Mouse (Mus musculus): ENCODE data around the gene Gm48552.

Gene Gm48552

DNA sequence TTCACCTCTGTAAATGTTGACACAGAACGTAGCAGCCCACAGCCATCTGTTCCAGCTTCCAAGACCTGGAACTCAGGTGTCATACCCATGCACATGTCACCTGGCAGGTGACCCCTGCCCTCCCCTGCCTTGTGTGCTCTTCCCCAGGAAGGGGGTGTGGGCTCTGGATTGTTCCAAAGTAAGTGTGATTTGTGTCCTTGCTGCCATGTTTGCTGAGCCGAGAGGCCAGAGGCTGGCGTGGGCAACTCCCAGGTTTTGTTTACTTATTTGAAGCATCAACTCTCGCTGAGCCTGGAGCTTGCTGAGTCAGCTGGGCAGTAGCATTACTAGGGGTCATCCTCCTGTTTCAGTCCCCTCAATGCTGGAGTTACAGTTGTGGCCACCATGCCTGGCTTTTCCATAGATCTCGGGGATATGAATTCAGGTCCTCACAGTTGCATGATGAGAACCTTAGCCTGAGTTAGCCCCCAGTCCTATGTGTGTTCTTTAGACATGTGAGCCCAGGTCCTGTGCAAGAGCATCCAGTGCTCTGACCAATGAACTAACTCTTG is at the start of gene Gm48552:
TSS of gene Gm48552 (plus strand) at position 501 of the 551 bp plus-strand sequence.
- DNase-seq (ENCODE audit: low read depth, low spot score) = no peak

DNA sequence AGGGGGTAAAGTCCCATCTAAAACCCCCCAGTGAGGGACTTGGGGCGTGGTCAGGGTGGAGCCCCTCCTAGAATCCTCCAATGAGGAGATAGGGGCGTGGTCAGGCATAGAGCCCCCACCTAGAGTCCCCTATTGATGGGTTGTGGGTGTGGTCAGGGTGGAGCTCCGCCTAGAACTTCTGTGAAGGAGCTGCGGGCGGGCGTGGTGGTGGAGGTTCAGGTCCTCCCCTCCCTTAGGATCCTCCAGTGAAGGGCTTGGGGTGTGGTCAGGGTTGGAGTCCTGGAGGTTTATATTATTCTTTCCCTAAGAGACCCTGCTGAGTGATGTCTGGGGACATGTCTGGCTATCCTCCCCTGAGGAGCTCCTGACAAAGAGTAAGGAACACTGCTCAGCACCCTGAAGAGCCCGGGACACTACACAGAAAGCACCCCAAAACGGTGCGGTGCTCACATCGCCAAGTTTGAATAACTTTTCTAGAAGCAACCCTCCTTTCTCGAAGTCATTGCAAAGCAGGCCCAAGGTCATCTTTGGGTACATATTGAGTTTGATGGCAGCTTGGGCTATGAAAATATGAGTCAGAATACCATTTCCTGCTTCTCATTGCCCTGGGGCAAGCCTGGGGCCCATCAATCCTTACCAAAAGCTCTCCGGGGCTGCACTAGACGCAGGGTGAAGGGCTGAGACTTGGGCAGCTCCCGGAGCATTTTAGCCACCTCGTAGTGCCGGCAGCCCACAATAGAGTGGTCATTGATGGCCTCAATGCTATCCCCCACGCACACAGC is 48.1 kb upstream of the Gm48552 start:
- no peak for DNase-seq (ENCODE audit: low read depth, low spot score)

DNA sequence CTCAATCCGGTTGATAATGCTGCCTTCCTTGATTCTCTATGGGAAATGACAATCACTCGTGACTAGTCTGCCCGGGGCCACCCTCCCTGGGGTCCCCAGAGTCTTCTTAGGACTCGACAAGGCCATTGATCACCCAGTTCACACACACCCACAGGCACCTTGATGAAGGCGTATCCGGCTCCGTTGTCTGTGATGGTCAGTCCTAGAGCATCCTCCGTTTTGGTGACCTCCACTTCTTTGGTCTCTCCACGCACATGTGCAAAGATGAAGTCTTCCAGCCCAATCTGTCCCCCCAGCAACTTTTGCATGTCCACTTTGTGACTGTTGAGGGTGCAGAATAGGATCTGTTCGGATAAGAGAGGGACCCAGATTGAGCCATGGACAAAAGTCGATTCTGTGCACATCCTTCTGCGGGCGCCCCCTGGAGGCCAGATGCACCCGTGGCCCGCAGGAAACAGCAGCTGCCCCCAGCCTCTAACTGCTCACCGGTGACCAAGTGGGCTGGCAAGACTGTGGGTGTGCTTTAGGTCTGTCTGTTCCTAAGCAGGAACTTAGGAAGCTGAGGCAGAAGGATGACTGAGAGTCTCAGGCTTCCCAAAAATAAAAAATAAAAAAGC is 47.4 kb upstream of the Gm48552 start:
- peak; percentile 72 for DNase-seq (ENCODE audit: low read depth, low spot score)

- DNase-seq (ENCODE audit: low read depth, low spot score) = peak; percentile 34
Observed at GRCm38 (mm10) chr10:81342686-81343505, 45.9 kb upstream of the Gm48552 start, which contains the start of gene Gipc3. Gipc3 (minus strand) TSS chr10:81343266.

DNA sequence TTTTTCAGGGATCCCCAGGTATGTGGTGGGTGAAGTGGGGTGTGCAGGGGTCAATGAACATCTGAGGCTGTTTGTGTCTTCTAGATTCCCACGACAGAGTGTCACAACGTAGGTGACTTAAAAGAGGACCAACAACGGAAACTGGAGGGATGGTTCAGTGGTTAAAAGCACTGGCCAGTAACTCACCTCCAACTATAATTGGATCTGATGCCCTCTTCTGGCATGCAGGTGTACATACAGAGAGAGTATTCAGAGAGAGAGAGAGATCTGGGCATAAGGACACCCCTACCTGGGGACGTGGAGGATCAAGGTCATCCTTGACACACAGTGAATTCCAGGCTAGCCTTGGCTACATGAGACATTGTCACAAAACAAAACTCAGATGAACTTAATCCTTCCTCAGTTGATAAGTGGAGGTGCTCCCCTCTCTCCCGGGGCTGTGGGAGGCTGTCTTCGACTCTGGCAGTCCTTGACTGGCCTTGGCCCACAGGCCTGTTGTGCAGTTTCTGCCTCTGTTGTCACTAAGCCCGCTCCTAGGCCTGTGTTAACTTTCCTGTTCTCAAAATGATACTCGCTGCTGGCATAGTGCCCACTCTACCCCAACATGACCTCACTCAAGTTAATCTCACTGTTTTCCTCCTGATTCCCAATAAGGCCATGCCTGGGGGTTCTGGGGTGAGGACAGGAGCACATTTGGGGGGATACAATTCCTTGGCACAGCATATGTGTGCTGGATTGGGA is 44.2 kb upstream of the Gm48552 start:
- DNase-seq (ENCODE audit: low read depth, low spot score) = peak; percentile 60

GRCm38 (mm10) chr10:81345162-81345534 is 43.7 kb upstream of the Gm48552 start:
- no peak for DNase-seq (ENCODE audit: low read depth, low spot score)

DNA sequence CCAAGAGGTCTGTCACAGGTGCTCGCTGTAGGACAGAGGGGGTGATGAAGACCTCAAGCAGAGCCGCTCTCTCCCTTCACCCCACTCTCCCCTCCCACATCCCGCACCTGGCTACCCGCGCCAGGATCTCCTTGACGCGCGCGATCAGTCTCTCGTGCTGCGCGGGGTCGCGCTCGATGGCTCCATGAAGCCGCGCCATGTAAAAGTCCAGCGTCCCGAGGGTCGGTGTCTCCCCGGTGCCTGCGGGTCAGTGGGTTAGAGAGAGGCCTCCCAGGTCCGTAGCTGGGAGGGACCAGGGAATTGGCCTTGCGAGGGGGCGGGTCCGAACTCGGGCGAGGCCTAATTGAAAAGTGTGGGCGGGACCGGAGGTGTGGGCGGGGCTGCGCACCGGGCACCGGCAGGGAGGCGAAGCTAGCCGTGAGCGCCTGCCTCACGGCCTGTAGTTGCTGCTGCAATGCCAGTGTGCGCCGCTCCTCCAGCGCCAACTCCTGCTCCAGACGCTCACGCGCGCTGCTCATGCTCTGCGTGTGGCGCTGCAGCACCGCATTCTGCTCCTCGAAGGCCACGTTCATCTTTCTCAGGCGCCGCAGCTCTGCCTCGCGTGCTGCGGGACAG is 42.2 kb upstream of the Gm48552 start:
- peak; percentile 67 for DNase-seq (ENCODE audit: low read depth, low spot score)

DNA sequence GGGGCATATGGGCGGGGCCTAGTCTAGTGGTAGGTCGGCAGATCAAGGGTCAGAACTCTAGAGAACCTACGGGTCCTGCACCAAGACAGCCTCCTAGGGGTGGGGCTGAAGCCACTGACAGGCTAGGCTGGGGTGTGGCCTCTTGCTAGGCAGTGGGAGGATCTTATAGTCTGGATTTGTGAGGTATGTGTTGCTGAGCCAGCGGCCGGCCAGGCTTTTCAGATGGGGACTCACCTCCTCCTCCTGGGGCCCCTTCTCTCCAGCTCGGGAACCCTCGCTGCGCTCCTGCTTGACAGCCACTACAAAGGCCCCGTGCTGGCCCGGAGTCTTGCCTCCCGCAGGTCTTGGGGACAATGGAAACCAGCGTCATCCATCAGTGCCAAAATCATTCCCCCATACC is 39.7 kb upstream of the Gm48552 start:
- DNase-seq (ENCODE audit: low read depth, low spot score) = peak; percentile 60

DNA sequence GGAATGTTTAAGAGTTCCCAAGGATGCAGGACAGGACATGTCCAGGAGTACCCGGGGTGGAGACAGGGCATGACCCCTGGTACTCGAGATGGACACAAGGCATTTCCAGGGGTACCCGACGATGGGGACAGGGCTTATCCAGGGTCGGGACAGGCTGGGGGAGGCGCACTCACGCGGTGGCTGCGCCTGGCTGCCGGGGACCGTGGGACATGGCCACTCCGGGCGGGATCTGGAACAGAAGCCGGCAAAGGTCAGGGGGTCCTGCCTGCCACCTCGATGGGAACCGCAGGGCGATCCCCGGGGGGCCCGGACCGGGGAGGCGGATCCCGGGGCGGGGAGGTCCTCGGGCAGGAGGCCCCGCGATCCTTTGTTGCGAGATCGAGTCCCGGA is 38.8 kb upstream of the Gm48552 start:
- DNase-seq (ENCODE audit: low read depth, low spot score) = no peak

- DNase-seq (ENCODE audit: low read depth, low spot score) = peak; percentile 99
Observed at GRCm38 (mm10) chr10:81350351-81351063, 38.3 kb upstream of the Gm48552 start, which contains the start of gene Hmg20b. Hmg20b (minus strand) TSS chr10:81350480.

DNA sequence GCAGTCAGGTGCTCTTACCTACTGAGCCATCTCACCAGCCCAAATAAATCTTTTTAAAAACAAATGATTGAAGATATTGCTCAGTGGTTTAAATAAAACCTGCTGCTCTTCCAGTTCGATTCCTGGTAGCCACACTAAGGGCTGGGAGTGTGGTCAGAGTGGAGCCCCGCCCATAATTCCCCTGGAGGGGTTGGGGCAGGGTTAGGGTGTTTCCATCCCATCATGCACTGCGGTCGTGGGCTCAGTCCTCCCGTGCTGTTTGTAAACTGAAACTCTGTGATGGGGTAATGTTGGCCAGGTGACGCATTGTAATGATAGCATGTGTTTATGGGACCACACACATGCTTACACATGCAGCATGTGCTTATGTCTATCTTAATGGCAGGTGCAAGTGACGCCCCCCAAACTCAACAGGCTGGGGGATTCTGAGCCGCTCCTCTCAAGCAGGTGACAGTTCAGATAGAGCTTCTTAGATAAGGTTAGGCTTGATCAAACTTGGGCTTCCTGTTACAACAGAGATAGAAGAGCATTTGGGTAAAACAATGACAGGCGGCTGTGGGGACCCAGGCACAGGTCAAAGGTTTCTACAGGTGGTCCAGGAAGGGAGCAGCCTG is 37.0 kb upstream of the Gm48552 start:
- peak; percentile 78 for DNase-seq (ENCODE audit: low read depth, low spot score)

DNA sequence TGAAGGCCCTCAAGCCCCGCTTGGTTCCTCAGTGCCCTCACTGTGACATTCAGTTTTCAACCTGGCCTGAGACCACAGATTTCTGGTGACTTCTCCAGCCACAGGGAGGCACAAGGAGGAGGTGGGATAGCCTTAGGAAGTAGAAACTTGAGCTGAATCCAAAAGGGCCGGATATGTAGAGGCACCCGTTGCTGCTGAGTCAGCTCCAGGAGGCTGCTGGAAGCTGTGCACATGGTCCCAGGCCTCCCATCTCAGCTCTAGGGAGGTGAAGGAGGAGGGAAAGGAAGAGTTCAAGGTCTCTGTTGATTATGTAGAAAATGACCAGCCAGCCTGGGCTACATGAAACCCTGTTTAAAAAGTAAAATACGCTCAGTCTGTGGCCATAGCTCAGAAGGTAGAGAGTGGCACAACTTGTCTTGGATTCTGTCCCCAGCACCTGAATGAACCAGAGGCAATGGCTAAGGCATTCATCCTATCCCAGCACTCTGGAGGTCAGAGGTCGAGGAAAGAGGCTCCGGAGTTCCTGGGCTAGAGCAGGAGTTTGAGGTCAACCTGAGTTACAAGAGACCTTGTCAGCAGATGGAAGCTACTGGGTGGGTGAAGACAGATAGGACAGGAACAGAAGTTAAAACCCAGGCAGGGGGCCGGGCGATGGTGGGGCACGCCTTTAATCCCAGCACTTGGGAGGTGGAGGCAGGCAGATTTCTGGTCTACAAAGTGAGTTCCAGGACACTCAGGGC is 33.9 kb upstream of the Gm48552 start:
- no peak for DNase-seq (ENCODE audit: low read depth, low spot score)

DNA sequence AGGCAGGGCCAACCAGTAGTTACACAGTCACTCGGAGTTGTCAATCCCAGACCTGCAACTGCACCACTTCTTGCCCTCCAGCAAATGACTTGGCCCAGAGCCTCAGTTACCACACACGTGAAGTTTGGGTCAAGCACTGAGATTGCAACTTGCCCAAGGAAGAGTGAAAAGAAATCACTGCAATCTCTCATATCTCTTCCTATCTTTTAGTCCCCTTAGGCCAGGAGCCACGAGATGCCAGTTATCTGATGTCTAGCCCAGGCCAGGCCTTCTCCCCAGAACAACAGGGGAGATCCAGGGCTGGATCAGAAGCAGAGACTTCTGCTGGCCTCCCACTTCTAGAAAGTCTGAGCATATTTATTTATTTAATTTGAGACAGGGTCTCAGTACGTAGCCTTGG is 33.3 kb upstream of the Gm48552 start:
- DNase-seq (ENCODE audit: low read depth, low spot score) = no peak

- DNase-seq (ENCODE audit: low read depth, low spot score) = no peak
Observed at GRCm38 (mm10) chr10:81356352-81356990, 32.3 kb upstream of the Gm48552 start.

DNA sequence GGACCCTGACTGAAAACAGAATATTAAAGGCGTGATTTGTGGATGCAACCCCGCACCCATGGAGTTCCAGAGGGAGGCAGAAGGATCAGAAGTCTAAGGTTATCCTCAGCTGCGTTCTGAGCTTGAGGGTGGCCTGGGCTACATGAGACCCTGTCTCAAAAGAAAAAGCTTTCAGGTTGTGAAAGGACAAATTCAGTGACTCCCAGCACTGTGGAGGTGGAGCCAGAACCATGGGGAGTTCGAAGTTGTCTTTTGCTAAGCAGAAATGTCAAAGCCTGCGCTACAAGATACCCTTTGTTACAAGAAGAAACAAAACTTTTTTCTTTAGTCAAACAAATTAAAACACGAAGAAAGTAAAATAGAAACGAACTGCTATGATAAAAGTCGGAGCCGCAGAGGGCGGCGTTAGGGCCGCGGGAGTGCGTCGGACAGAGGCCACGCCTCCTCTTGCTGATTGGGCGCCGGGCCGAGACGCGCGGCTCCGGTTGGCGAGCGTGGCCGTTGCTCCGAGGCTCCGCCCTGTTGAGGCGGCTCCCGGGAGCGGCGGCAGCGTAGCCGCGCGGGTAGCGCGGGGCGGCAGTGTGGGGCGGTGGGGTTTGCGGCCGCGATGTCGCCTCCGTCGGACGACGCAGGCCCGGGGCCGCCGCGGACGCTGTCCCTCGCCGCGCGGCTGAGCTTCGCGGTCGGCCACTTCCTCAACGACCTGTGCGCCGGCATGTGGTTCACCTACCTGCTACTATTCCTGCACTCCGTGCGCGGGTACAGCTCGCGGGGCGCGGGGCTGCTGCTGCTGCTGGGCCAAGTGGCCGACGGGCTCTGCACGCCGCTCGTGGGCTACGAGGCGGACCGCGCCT is 31.6 kb upstream of the Gm48552 start, which contains the start of gene Mfsd12:
TSS of gene Mfsd12 (plus strand) at position 501 of the 854 bp plus-strand sequence.
- DNase-seq (ENCODE audit: low read depth, low spot score) = peak; percentile 94

GRCm38 (mm10) chr10:81358209-81358608 is 30.6 kb upstream of the Gm48552 start:
- no peak for DNase-seq (ENCODE audit: low read depth, low spot score)

- DNase-seq (ENCODE audit: low read depth, low spot score) = no peak
Observed at GRCm38 (mm10) chr10:81358841-81359240, 30.0 kb upstream of the Gm48552 start.
